Mouse (Mus musculus): Measurements from ENCODE around the gene Adarb2. TPM values are rescaled to one million over a fixed set of nuclear protein-coding genes. Genes with fewer than 3 reads are reported as not detected.
A peak's percentile ranks its signal among the peaks of the same experiment; 100 is the strongest.

The Adarb2 gene
- total RNA-seq, 1 experiment from 2014 or later, result 0.10 TPM

- ATAC-seq (replicated peaks in 1 of 2; ENCODE audit: insufficient read depth in 1 of 2, low FRiP score in 2 of 2, low TSS enrichment in 1 of 2, low read depth in 1 of 2, poor library complexity in 2 of 2, severe bottlenecking in 2 of 2), result no peak
Observed at GRCm38 (mm10) chr13:8692787-8693186, 490.1 kb downstream of the Adarb2 start.

GRCm38 (mm10) chr13:8698451-8698850, 495.8 kb downstream of the Adarb2 start:
- ATAC-seq (replicated peaks in 1 of 2; ENCODE audit: insufficient read depth in 1 of 2, low FRiP score in 2 of 2, low TSS enrichment in 1 of 2, low read depth in 1 of 2, poor library complexity in 2 of 2, severe bottlenecking in 2 of 2), result no peak

GRCm38 (mm10) chr13:8699831-8700230, 497.2 kb downstream of the Adarb2 start:
- ATAC-seq (replicated peaks in 1 of 2; ENCODE audit: insufficient read depth in 1 of 2, low FRiP score in 2 of 2, low TSS enrichment in 1 of 2, low read depth in 1 of 2, poor library complexity in 2 of 2, severe bottlenecking in 2 of 2), result no peak

- no peak for ATAC-seq (replicated peaks in 1 of 2; ENCODE audit: insufficient read depth in 1 of 2, low FRiP score in 2 of 2, low TSS enrichment in 1 of 2, low read depth in 1 of 2, poor library complexity in 2 of 2, severe bottlenecking in 2 of 2)
Observed at GRCm38 (mm10) chr13:8700981-8701380, 498.3 kb downstream of the Adarb2 start.

- no peak for ATAC-seq (replicated peaks in 1 of 2; ENCODE audit: insufficient read depth in 1 of 2, low FRiP score in 2 of 2, low TSS enrichment in 1 of 2, low read depth in 1 of 2, poor library complexity in 2 of 2, severe bottlenecking in 2 of 2)
Observed at GRCm38 (mm10) chr13:8705296-8705695, 502.6 kb downstream of the Adarb2 start.

GRCm38 (mm10) chr13:8713377-8713776, 510.7 kb downstream of the Adarb2 start:
- peak; percentile 83 to 93 for ATAC-seq (replicated peaks in 1 of 2; ENCODE audit: insufficient read depth in 1 of 2, low FRiP score in 2 of 2, low TSS enrichment in 1 of 2, low read depth in 1 of 2, poor library complexity in 2 of 2, severe bottlenecking in 2 of 2)

GRCm38 (mm10) chr13:8729972-8730645, 527.4 kb downstream of the Adarb2 start:
- no peak for ATAC-seq (replicated peaks in 1 of 2; ENCODE audit: insufficient read depth in 1 of 2, low FRiP score in 2 of 2, low TSS enrichment in 1 of 2, low read depth in 1 of 2, poor library complexity in 2 of 2, severe bottlenecking in 2 of 2)

- ATAC-seq (replicated peaks in 1 of 2; ENCODE audit: insufficient read depth in 1 of 2, low FRiP score in 2 of 2, low TSS enrichment in 1 of 2, low read depth in 1 of 2, poor library complexity in 2 of 2, severe bottlenecking in 2 of 2), result no peak
Observed at GRCm38 (mm10) chr13:8737139-8737865, 534.6 kb downstream of the Adarb2 start.

- ATAC-seq (replicated peaks in 1 of 2; ENCODE audit: insufficient read depth in 1 of 2, low FRiP score in 2 of 2, low TSS enrichment in 1 of 2, low read depth in 1 of 2, poor library complexity in 2 of 2, severe bottlenecking in 2 of 2), result 0 out of 4 replicates have a peak, but pooled peaks of 1 of the 2 experiments have one; percentile 27
Observed at GRCm38 (mm10) chr13:8742792-8743191, 540.1 kb downstream of the Adarb2 start.

- ATAC-seq (replicated peaks in 1 of 2; ENCODE audit: insufficient read depth in 1 of 2, low FRiP score in 2 of 2, low TSS enrichment in 1 of 2, low read depth in 1 of 2, poor library complexity in 2 of 2, severe bottlenecking in 2 of 2), result peak in 1 of 2 experiments; percentile 39; a peak in 1 of 4 replicates
Observed at GRCm38 (mm10) chr13:8744565-8744964, 541.9 kb downstream of the Adarb2 start.

GRCm38 (mm10) chr13:8745596-8745995, 542.9 kb downstream of the Adarb2 start:
- no peak for ATAC-seq (replicated peaks in 1 of 2; ENCODE audit: insufficient read depth in 1 of 2, low FRiP score in 2 of 2, low TSS enrichment in 1 of 2, low read depth in 1 of 2, poor library complexity in 2 of 2, severe bottlenecking in 2 of 2)

- no peak for ATAC-seq (replicated peaks in 1 of 2; ENCODE audit: insufficient read depth in 1 of 2, low FRiP score in 2 of 2, low TSS enrichment in 1 of 2, low read depth in 1 of 2, poor library complexity in 2 of 2, severe bottlenecking in 2 of 2)
Observed at GRCm38 (mm10) chr13:8749451-8749850, 546.8 kb downstream of the Adarb2 start.

GRCm38 (mm10) chr13:8760940-8761339, 558.3 kb downstream of the Adarb2 start:
- no peak for ATAC-seq (replicated peaks in 1 of 2; ENCODE audit: insufficient read depth in 1 of 2, low FRiP score in 2 of 2, low TSS enrichment in 1 of 2, low read depth in 1 of 2, poor library complexity in 2 of 2, severe bottlenecking in 2 of 2)

- ATAC-seq (replicated peaks in 1 of 2; ENCODE audit: insufficient read depth in 1 of 2, low FRiP score in 2 of 2, low TSS enrichment in 1 of 2, low read depth in 1 of 2, poor library complexity in 2 of 2, severe bottlenecking in 2 of 2), result no peak
Observed at GRCm38 (mm10) chr13:8769654-8770227, 567.1 kb downstream of the Adarb2 start.

GRCm38 (mm10) chr13:8770616-8771015, 568.0 kb downstream of the Adarb2 start:
- ATAC-seq (replicated peaks in 1 of 2; ENCODE audit: insufficient read depth in 1 of 2, low FRiP score in 2 of 2, low TSS enrichment in 1 of 2, low read depth in 1 of 2, poor library complexity in 2 of 2, severe bottlenecking in 2 of 2), result no peak

- ATAC-seq (replicated peaks in 1 of 2; ENCODE audit: insufficient read depth in 1 of 2, low FRiP score in 2 of 2, low TSS enrichment in 1 of 2, low read depth in 1 of 2, poor library complexity in 2 of 2, severe bottlenecking in 2 of 2), result peak; percentile 47 to 71; a peak in 3 of 4 replicates
Observed at GRCm38 (mm10) chr13:8780441-8780840, 577.8 kb downstream of the Adarb2 start.

GRCm38 (mm10) chr13:8782636-8783035, 580.0 kb downstream of the Adarb2 start:
- ATAC-seq (replicated peaks in 1 of 2; ENCODE audit: insufficient read depth in 1 of 2, low FRiP score in 2 of 2, low TSS enrichment in 1 of 2, low read depth in 1 of 2, poor library complexity in 2 of 2, severe bottlenecking in 2 of 2), result no peak

- ATAC-seq (replicated peaks in 1 of 2; ENCODE audit: insufficient read depth in 1 of 2, low FRiP score in 2 of 2, low TSS enrichment in 1 of 2, low read depth in 1 of 2, poor library complexity in 2 of 2, severe bottlenecking in 2 of 2), result no peak
Observed at GRCm38 (mm10) chr13:8783686-8784307, 581.1 kb downstream of the Adarb2 start.
